Mouse (Mus musculus) stomach, embryonic 14.5 days (tissue): ENCODE data around the gene Fam45a. TPM values are rescaled to one million over a fixed set of nuclear protein-coding genes. Genes with fewer than 3 reads are reported as not detected.

Experiments used
- ATAC-seq: fragments of 200-750 bp; cut with Nextera tagmentation; 2 replicates; pipeline ENCODE4 v1.8.0; 2017; ENCODE audit warnings: low read depth, moderate TSS enrichment; ENCODE audit not compliant: insufficient number of reproducible peaks, insufficient read depth, low FRiP score
- H3K27ac ChIP-seq: fragments of 300-500 bp; sonication (generic); 2 replicates; pipeline ENCODE4 v1.5.1; 2014; ENCODE audit warnings: mild to moderate bottlenecking, low read length, moderate library complexity, mixed read lengths
- H3K27me3 ChIP-seq: fragments of 300-500 bp; sonication (generic); 2 replicates; pipeline ENCODE4 v1.6.1; 2014; ENCODE audit warnings: low read length, control low read depth, mixed read lengths; ENCODE audit not compliant: control insufficient read depth, insufficient read depth
- H3K36me3 ChIP-seq: fragments of 300-500 bp; sonication (generic); 2 replicates; pipeline ENCODE4 v1.6.1; 2014; ENCODE audit warnings: mild to moderate bottlenecking, control low read depth, low read length, moderate library complexity, mixed read lengths; ENCODE audit not compliant: control insufficient read depth, insufficient read depth
- H3K4me1 ChIP-seq: fragments of 300-500 bp; sonication (generic); 2 replicates; pipeline ENCODE4 v1.6.1; 2014; ENCODE audit warnings: low read length, control low read depth, mixed read lengths; ENCODE audit not compliant: control insufficient read depth, insufficient read depth
- H3K4me2 ChIP-seq: fragments of 300-500 bp; sonication (generic); replicated peaks from 2 replicates; pipeline ENCODE4 v1.6.1; 2014; ENCODE audit warnings: low read depth, low read length, control low read depth
- H3K4me3 ChIP-seq: fragments of 300-500 bp; sonication (generic); 2 replicates; pipeline ENCODE4 v1.5.1; 2014; ENCODE audit warnings: low read depth, low read length, control low read depth
- H3K9ac ChIP-seq: fragments of 300-500 bp; sonication (generic); replicated peaks from 2 replicates; pipeline ENCODE4 v1.6.1; 2014; ENCODE audit warnings: low read depth, mild to moderate bottlenecking, control low read depth, low read length, moderate library complexity, mixed read lengths
- H3K9me3 ChIP-seq: fragments of 300-500 bp; sonication (generic); 2 replicates; pipeline ENCODE4 v1.6.1; 2016; ENCODE audit warnings: low read depth, low read length, control low read depth; ENCODE audit not compliant: control insufficient read depth
- WGBS: fragments of 180-500 bp; shearing (Covaris S2); extraction: QIAGEN DNeasy Blood & Tissue Kit; methylation state at CpG from one replicate; pipeline ENCODE4 v1.1.7; 2014; 5-methylcytosine and 5-hydroxymethylcytosine counted together
- polyA plus RNA-seq: library from polyadenylated mRNA; unstranded; fragments of >200 nt; fragmentation: Nextera tagmentation; extraction: Ambion mirVana; gene quantifications from 2 replicates; pipeline ENCODE4 v1.2.1, GENCODE M21; 2014

Gene Fam45a
- polyA plus RNA-seq: 37.2 and 41.2 TPM in 2 replicates

- peak within 1 kb of the TSS; percentile 63 for H3K9ac ChIP-seq
- no peak within 1 kb of the TSS for H3K27ac ChIP-seq
- 0 out of 2 replicates have a peak, but pooled peaks cover 8% of the 10 kb centered on the region for H3K4me1 ChIP-seq
- H3K9me3 ChIP-seq: no peaks in the 10 kb centered on the region
- H3K36me3 ChIP-seq: peaks cover 9% of the 10 kb centered on the region; the same call in 1 of the 2 replicates
- 2% methylated on average over 34 of the region's 45 CpGs for WGBS
- H3K4me2 ChIP-seq: peak within 1 kb of the TSS; percentile 66
- ATAC-seq: peak; percentile 100
- no peaks in the 10 kb centered on the region for H3K27me3 ChIP-seq
- peak within 1 kb of the TSS; percentile 63 for H3K4me3 ChIP-seq
Observed at GRCm38 (mm10) chr19:60811098-60812035, at the start of gene Fam45a. Gene Fam45a (plus strand): TSS chr19:60811585.

- WGBS: 89% methylated on average over 6 of the region's 6 CpGs
- ATAC-seq: no peak
- Histone ChIP-seq H3K4me2 (no peak overlapping the region), H3K9me3 (no peaks in the 10 kb centered on the region), H3K36me3 (peaks cover 84% of the 10 kb centered on the region), H3K4me1 (no peaks in the 10 kb centered on the region), H3K27me3 (no peaks in the 10 kb centered on the region), H3K4me3 (no peak overlapping the region), H3K27ac (no peak overlapping the region), H3K9ac (no peak overlapping the region)
Observed at GRCm38 (mm10) chr19:60773366-60773765, 38.0 kb upstream of the Fam45a start.

- Histone ChIP-seq H3K4me2 (no peak overlapping the region), H3K27me3 (no peaks in the 10 kb centered on the region), H3K4me1 (peaks cover 7% of the 10 kb centered on the region; the same call in 1 of the 2 replicates), H3K9me3 (no peaks in the 10 kb centered on the region), H3K36me3 (peaks cover 36% of the 10 kb centered on the region), H3K4me3 (no peak overlapping the region), H3K27ac (no peak overlapping the region), H3K9ac (no peak overlapping the region)
- no peak for ATAC-seq
- 88% methylated on average over 3 of the region's 3 CpGs for WGBS
Observed at GRCm38 (mm10) chr19:60782034-60782433, 29.4 kb upstream of the Fam45a start.

GRCm38 (mm10) chr19:60784712-60785111, 26.7 kb upstream of the Fam45a start:
- WGBS: 21% methylated on average over 1 of the region's 1 CpGs

GRCm38 (mm10) chr19:60787465-60788150, 23.8 kb upstream of the Fam45a start:
- H3K9me3 ChIP-seq: no peaks in the 10 kb centered on the region
- H3K36me3 ChIP-seq: no peaks in the 10 kb centered on the region
- H3K27ac ChIP-seq: no peak overlapping the region
- H3K27me3 ChIP-seq: no peaks in the 10 kb centered on the region
- no peak for ATAC-seq
- 44% methylated on average over 2 of the region's 2 CpGs for WGBS
- H3K4me3 ChIP-seq: peak overlapping the region; percentile 100; the same call in 1 of the 2 replicates
- H3K4me2 ChIP-seq: peak overlapping the region; percentile 82
- H3K9ac ChIP-seq: no peak overlapping the region
- peaks cover 11% of the 10 kb centered on the region for H3K4me1 ChIP-seq

More at GRCm38 (mm10) chr19:60784712-60785111, 26.7 kb upstream of the Fam45a start:
- no peaks in the 10 kb centered on the region for H3K9me3 ChIP-seq
- no peak overlapping the region for H3K4me2 ChIP-seq
- H3K4me1 ChIP-seq: peaks cover 11% of the 10 kb centered on the region
- ATAC-seq: no peak
- no peak overlapping the region for H3K4me3 ChIP-seq
- H3K9ac ChIP-seq: no peak overlapping the region
- H3K27me3 ChIP-seq: no peaks in the 10 kb centered on the region
- peaks cover 19% of the 10 kb centered on the region for H3K36me3 ChIP-seq
- no peak overlapping the region for H3K27ac ChIP-seq

GRCm38 (mm10) chr19:60788214-60788960, 23.0 kb upstream of the Fam45a start:
- Histone ChIP-seq H3K27ac (no peak overlapping the region), H3K4me2 (peak overlapping the region; percentile 82), H3K9me3 (no peaks in the 10 kb centered on the region), H3K4me1 (peaks cover 11% of the 10 kb centered on the region), H3K36me3 (no peaks in the 10 kb centered on the region), H3K27me3 (no peaks in the 10 kb centered on the region), H3K4me3 (peak overlapping the region; percentile 100), H3K9ac (peak overlapping the region; percentile 99; the same call in 1 of the 2 replicates)
- WGBS: 29% methylated on average over 6 of the region's 6 CpGs
- no peak for ATAC-seq

GRCm38 (mm10) chr19:60789452-60789851, 21.9 kb upstream of the Fam45a start:
- Histone ChIP-seq H3K9me3 (no peaks in the 10 kb centered on the region), H3K4me3 (peak overlapping the region; percentile 100), H3K4me1 (peaks cover 10% of the 10 kb centered on the region), H3K27ac (peak overlapping the region; percentile 98; the same call in 1 of the 2 replicates), H3K27me3 (no peaks in the 10 kb centered on the region), H3K9ac (peak overlapping the region; percentile 99), H3K36me3 (no peaks in the 10 kb centered on the region), H3K4me2 (peak overlapping the region; percentile 82)
- WGBS: under 1% methylated on average over 7 of the region's 7 CpGs
- no peak for ATAC-seq
